Mouse (Mus musculus): ENCODE data around the gene Zmynd8. TPM values are rescaled to one million over a fixed set of nuclear protein-coding genes. Genes with fewer than 3 reads are reported as not detected.

The Zmynd8 gene
- polyA plus RNA-seq, 1 experiment from 2014 or later: 68.1 TPM

DNA sequence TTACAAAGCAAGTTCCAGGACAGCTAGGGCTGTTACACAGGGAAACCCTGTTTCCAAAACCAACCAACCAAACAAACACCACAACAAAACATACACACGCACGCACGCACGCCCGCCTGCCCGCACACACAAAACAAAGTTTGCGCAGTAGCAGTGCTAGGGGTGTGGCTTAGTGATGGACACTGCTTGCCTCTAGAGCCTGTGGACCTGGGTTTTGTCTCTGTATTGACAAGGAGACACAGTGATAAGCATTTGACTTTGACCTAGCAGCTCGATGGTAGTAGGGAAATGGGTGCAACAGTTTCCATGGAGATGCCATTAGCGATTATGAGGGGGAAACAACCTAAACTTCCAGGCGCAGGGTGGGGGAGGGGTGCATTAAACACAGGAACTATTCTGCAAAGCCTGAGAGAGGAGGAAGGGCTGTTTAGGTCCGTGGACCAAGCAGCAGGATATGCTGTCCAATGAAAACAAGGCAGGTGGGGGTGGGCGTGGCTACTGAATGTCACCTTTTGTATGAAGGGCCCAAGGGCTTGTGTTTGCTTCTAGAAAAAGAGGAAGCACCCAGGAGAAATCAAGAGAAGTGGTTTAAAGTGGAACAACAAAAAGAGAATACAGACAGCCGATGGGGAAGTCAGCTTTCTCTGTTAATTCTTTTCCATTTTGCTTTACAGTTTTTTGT lies 23.4 kb upstream of the Zmynd8 start:
- peaks cover 26% of the 10 kb centered on the region for H3K4me1 ChIP-seq
- H3K36me3 ChIP-seq (replicated peaks): no peaks in the 10 kb centered on the region
- no peaks in the 10 kb centered on the region for H3K27me3 ChIP-seq (replicated peaks; ENCODE audit: low read depth, poor library complexity, severe bottlenecking)
- WGBS: 65% methylated on average over 13 of the region's 13 CpGs
- H3K4me3 ChIP-seq: no peak overlapping the region
- no peaks in the 10 kb centered on the region for H3K9me3 ChIP-seq
- peak; percentile 62 for DNase-seq (ENCODE audit: low spot score)
- no peak overlapping the region for H3K27ac ChIP-seq (replicated peaks)

- no peaks in the 10 kb centered on the region for H3K9me3 ChIP-seq
- no peak overlapping the region for H3K4me3 ChIP-seq
- 24% methylated on average over 11 of the region's 11 CpGs for WGBS
- H3K4me1 ChIP-seq: peaks cover 15% of the 10 kb centered on the region
- DNase-seq (ENCODE audit: low spot score): peak; percentile 92
- no peaks in the 10 kb centered on the region for H3K27me3 ChIP-seq (replicated peaks; ENCODE audit: low read depth, poor library complexity, severe bottlenecking)
- H3K27ac ChIP-seq (replicated peaks): no peak overlapping the region
- no peaks in the 10 kb centered on the region for H3K36me3 ChIP-seq (replicated peaks)
Measured at GRCm38 (mm10) chr2:165914298-165914697, 15.5 kb upstream of the Zmynd8 start.

DNA sequence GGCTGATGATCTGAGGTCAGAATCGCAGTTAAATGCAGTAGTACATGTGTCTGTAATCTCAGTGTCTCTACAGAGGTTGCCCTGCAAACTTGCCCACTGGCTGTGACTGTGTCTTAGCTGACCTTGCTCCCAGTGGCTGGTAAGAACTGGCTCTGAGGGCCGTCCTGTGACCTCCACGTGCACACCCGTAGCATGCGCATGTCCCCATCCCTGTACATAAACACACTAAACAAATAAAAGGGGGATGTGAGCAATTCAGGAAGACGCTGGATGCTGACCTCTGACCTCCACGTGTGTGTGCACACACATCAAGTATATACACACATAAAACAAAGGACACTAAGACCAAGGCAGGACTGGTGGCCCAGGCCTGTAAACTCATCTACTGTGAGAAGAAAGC lies 14.3 kb upstream of the Zmynd8 start:
- peak overlapping the region; percentile 32; the same call in 1 of the 2 replicates for H3K27ac ChIP-seq (replicated peaks)
- H3K9me3 ChIP-seq: no peaks in the 10 kb centered on the region
- peaks cover 15% of the 10 kb centered on the region for H3K4me1 ChIP-seq
- DNase-seq (ENCODE audit: low spot score): no peak
- H3K4me3 ChIP-seq: no peak overlapping the region
- no peaks in the 10 kb centered on the region for H3K36me3 ChIP-seq (replicated peaks)
- 51% methylated on average over 7 of the region's 7 CpGs for WGBS
- H3K27me3 ChIP-seq (replicated peaks; ENCODE audit: low read depth, poor library complexity, severe bottlenecking): no peaks in the 10 kb centered on the region

DNA sequence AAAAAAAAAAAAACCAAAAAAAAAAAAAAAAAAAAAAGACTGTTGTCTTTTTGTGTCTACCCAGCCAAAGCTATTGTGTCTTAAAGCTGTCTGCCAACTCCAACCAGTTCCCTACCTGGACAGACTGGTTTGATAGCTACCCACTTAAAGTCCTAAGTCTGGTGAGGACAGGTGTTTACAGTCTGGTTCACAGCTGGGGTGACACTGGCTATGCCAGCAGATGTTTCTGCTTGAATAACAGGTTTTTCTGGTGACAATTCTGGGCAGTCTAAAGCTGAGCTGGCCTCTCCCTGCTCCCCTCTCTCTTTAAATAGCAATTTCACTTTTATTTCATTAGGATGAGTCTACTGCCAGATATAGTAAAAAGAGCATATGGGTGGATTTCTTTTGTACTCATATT lies 10.9 kb upstream of the Zmynd8 start:
- Histone ChIP-seq H3K36me3 (replicated peaks) (no peaks in the 10 kb centered on the region), H3K4me1 (peaks cover 43% of the 10 kb centered on the region), H3K4me3 (no peak overlapping the region), H3K9me3 (no peaks in the 10 kb centered on the region), H3K27me3 (replicated peaks; ENCODE audit: low read depth, poor library complexity, severe bottlenecking) (no peaks in the 10 kb centered on the region), H3K27ac (replicated peaks) (no peak overlapping the region)
- DNase-seq (ENCODE audit: low spot score): no peak

GRCm38 (mm10) chr2:165907199-165907598 lies 8.4 kb upstream of the Zmynd8 start:
- Histone ChIP-seq H3K9me3 (no peaks in the 10 kb centered on the region), H3K4me3 (no peak overlapping the region), H3K27ac (replicated peaks) (peak overlapping the region; percentile 73; the same call in 1 of the 2 replicates), H3K4me1 (peaks cover 29% of the 10 kb centered on the region), H3K36me3 (replicated peaks) (no peaks in the 10 kb centered on the region), H3K27me3 (replicated peaks; ENCODE audit: low read depth, poor library complexity, severe bottlenecking) (no peaks in the 10 kb centered on the region)
- WGBS: 60% methylated on average over 8 of the region's 8 CpGs
- no peak for DNase-seq (ENCODE audit: low spot score)

DNA sequence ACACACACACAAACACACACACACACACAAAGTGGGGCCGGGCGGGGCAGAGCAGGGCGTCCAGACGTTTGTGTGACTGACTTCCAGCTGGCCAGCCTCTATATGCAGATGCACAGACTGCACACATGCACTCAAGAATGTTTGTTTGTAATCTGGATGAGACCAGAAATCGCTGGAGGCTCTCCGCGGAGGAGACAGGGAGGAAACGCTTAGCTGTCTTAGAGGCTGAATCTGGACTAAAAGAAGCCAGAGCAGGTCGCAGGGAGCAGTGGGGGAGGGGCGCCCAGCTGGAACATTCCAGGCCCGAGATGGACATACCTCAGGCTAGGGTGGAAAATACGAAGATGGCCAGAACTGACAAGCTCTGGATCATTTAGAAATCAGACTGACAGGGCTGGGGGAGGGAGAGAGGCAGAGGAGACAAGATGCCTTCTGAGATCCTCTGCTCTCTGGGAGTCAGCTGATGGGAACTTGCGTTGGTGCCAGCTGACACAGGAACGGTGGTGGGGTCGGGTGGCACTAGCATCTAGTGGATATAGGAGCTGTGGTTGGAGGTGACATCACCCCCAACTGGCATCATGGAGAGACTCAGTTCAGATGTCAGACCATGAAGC lies 7.6 kb upstream of the Zmynd8 start:
- H3K4me1 ChIP-seq: peaks cover 29% of the 10 kb centered on the region
- H3K27ac ChIP-seq (replicated peaks): peak overlapping the region; percentile 73
- WGBS: 26% methylated on average over 15 of the region's 15 CpGs

DNA sequence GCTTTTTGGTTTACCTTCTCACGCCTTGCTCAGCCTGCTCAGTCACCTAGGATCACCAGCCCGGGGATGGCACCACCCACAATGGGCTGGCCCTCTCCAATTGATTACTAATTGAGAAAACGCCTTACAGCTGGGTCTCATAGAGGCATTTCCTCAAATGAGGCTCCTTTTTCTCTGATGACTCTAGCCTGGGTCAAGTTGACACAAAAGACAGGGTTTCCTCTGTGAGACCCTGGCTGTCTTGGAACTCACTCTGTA lies 2.2 kb upstream of the Zmynd8 start:
- Histone ChIP-seq H3K27me3 (replicated peaks; ENCODE audit: low read depth, poor library complexity, severe bottlenecking) (no peaks in the 10 kb centered on the region), H3K27ac (replicated peaks) (peak overlapping the region; percentile 92), H3K36me3 (replicated peaks) (no peaks in the 10 kb centered on the region), H3K9me3 (no peaks in the 10 kb centered on the region), H3K4me1 (peaks cover 61% of the 10 kb centered on the region), H3K4me3 (peak overlapping the region; percentile 44; the same call in 1 of the 2 replicates)
- no peak for DNase-seq (ENCODE audit: low spot score)
- 24% methylated on average over 3 of the region's 3 CpGs for WGBS

More for the DNA sequence above, 7.6 kb upstream of the Zmynd8 start:
- no peaks in the 10 kb centered on the region for H3K36me3 ChIP-seq (replicated peaks)
- no peak overlapping the region for H3K4me3 ChIP-seq
- DNase-seq (ENCODE audit: low spot score): peak; percentile 76
- no peaks in the 10 kb centered on the region for H3K27me3 ChIP-seq (replicated peaks; ENCODE audit: low read depth, poor library complexity, severe bottlenecking)
- H3K9me3 ChIP-seq: no peaks in the 10 kb centered on the region

DNA sequence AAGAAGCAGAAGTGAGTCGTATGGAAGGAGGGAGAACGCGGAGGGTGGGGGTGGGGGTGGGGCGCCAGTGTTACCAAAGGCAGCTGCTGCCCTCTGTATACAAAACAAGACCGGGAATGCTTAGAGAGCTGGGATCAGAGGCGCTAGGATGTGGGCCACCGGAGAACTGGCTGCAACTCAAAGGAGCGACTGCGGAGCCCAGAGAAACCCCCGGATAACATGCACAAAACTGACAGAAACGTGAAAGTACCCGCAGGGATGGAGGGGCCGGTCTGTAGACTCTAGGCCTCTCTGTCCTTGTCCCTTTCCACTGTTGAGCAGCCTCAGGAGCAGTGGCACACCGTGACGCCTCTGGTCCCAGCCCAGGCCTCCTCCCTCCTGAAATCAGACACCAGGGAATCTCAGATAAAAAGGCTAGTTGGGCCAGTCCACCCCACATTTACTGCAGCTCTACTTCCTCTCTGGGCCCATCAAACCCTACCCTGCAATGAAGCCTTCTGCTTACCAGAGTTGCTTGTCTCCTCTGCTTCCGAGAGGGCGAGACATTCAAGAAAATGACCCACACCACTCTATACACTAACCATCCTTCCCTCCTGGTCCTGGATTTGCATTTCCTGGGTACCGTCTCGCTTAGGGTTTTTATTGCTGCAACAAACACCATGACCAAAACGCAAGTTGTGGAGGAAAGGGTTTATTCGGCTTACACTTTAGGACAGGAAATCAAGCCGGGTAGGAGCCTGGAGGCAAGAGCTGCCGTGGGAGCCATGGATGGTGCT lies 1.7 kb upstream of the Zmynd8 start:
- peak; percentile 69 for DNase-seq (ENCODE audit: low spot score)
- 7% methylated on average over 23 of the region's 23 CpGs for WGBS

GRCm38 (mm10) chr2:165899923-165900322 lies 1.1 kb upstream of the Zmynd8 start:
- no peak for DNase-seq (ENCODE audit: low spot score)
- Histone ChIP-seq H3K4me3 (peak overlapping the region; percentile 44; the same call in 1 of the 2 replicates), H3K27ac (replicated peaks) (peak overlapping the region; percentile 92), H3K27me3 (replicated peaks; ENCODE audit: low read depth, poor library complexity, severe bottlenecking) (no peaks in the 10 kb centered on the region), H3K9me3 (no peaks in the 10 kb centered on the region), H3K36me3 (replicated peaks) (no peaks in the 10 kb centered on the region), H3K4me1 (peaks cover 63% of the 10 kb centered on the region)
- WGBS: 16% methylated on average over 3 of the region's 3 CpGs

More for the DNA sequence above, 1.7 kb upstream of the Zmynd8 start:
- H3K4me3 ChIP-seq: peak overlapping the region; percentile 44
- H3K27me3 ChIP-seq (replicated peaks; ENCODE audit: low read depth, poor library complexity, severe bottlenecking): no peaks in the 10 kb centered on the region
- no peaks in the 10 kb centered on the region for H3K9me3 ChIP-seq
- H3K4me1 ChIP-seq: peaks cover 61% of the 10 kb centered on the region
- H3K36me3 ChIP-seq (replicated peaks): no peaks in the 10 kb centered on the region
- peak overlapping the region; percentile 92 for H3K27ac ChIP-seq (replicated peaks)

DNA sequence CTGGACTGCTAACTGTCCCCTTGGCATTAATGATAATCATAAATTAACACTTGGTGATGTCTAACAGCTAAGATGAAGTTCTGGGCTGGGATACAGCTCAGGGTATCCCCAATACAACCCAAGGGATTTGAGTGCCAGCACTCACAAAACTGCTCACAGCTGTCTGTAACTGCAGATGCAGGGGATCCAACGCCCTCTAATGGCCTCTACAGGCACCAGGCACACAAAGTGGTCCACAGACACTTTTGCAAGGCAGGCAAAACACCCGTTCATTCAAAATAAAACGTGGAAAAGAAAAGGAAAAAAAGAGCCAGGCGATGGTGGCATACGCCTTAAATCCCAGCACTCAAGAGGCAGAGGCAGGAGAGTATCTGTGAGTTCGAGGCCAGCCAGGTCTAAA lies 658 bp upstream of the Zmynd8 start:
- peak overlapping the region; percentile 52; the same call in 1 of the 2 replicates for H3K4me3 ChIP-seq
- 31% methylated on average over 6 of the region's 6 CpGs for WGBS
- peak overlapping the region; percentile 92 for H3K27ac ChIP-seq (replicated peaks)

DNA sequence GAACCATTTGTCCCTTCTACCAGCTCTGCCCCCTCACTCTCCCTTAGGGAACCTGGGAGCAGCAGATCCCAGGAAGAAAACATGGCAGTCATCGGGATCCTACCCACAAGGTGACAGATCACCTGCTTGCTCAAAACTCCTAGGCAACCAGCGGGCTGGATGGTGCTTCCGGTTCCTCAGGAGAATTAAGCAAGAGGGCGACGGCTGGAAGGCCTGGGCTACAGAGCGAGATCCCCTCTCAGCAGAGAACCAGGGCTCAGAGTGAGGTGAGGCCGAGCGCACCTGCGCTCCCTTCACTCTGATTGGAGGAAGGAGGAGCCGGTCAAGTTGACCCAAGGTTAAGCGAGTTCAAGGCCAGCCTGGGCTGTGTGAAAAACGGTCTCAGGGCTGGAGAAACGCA lies 2.6 kb downstream of the Zmynd8 start:
- H3K36me3 ChIP-seq (replicated peaks): no peaks in the 10 kb centered on the region
- DNase-seq (ENCODE audit: low spot score): no peak
- no peaks in the 10 kb centered on the region for H3K27me3 ChIP-seq (replicated peaks; ENCODE audit: low read depth, poor library complexity, severe bottlenecking)
- H3K4me1 ChIP-seq: peaks cover 71% of the 10 kb centered on the region
- no peaks in the 10 kb centered on the region for H3K9me3 ChIP-seq
- H3K4me3 ChIP-seq: peak overlapping the region; percentile 3; the same call in 1 of the 2 replicates
- H3K27ac ChIP-seq (replicated peaks): peak overlapping the region; percentile 79
- WGBS: 72% methylated on average over 13 of the region's 13 CpGs

More for the DNA sequence above, 658 bp upstream of the Zmynd8 start:
- peaks cover 64% of the 10 kb centered on the region for H3K4me1 ChIP-seq
- no peaks in the 10 kb centered on the region for H3K9me3 ChIP-seq
- H3K27me3 ChIP-seq (replicated peaks; ENCODE audit: low read depth, poor library complexity, severe bottlenecking): no peaks in the 10 kb centered on the region
- H3K36me3 ChIP-seq (replicated peaks): no peaks in the 10 kb centered on the region
- no peak for DNase-seq (ENCODE audit: low spot score)

DNA sequence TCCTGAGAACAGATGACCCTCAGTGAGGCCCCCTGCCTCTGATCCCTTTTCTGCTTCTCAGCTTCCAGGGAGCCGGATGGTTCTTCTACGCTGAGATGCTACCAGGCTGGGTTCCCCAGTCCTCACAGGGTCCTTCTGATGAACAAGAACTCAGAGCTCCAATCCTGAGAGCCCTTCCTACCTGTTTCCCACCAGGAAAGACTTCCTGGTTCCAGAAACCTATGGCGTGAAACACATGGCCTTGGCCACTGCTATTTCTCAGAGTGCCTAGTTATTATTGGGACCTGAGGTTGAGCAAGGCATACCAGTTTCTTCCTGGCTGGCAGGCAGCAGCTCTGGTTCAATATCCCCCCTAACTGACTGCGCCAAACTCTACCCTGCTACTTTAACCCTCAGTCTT lies 3.1 kb downstream of the Zmynd8 start:
- H3K4me3 ChIP-seq: no peak overlapping the region; the same call in 1 of the 2 replicates
- 88% methylated on average over 4 of the region's 4 CpGs for WGBS
- H3K9me3 ChIP-seq: no peaks in the 10 kb centered on the region
- peak overlapping the region; percentile 79 for H3K27ac ChIP-seq (replicated peaks)
- peaks cover 68% of the 10 kb centered on the region for H3K4me1 ChIP-seq
- DNase-seq (ENCODE audit: low spot score): no peak
- no peaks in the 10 kb centered on the region for H3K36me3 ChIP-seq (replicated peaks)
- no peaks in the 10 kb centered on the region for H3K27me3 ChIP-seq (replicated peaks; ENCODE audit: low read depth, poor library complexity, severe bottlenecking)
